17 mouse cellular contexts compared by ENCODE assay signal in genomic region chr9:23486725-23487378, GRCm38 (mm10).
DNase-seq lines count a peak whose midpoint lies in the region; ATAC-seq and TF ChIP-seq lines count a peak whose summit lies in the region.
"Had no signal": no experiment of that assay in that cellular context is flagged by ENCODE, and none has a peak within 500 bp of the region (broad histone marks: within the 10 kb centered on the region; RNA-seq: fewer than 3 reads in every experiment).

No protein-coding gene starts in this region.

- peak; percentile 25 for DNase-seq in limb, embryonic 14.5 days (ENCODE audit: low spot score)
- DNase-seq in limb, embryonic 10.5 days (ENCODE audit: low spot score) = no peak
- DNase-seq in heart, adult 11 months = no peak
- DNase-seq in yolk sac, embryonic 10.5 days (ENCODE audit: low spot score) = no peak
- DNase-seq in frontal cortex, postnatal 36 days (ENCODE audit: low spot score in 2 of 2) = no peak
- DNase-seq: adrenal gland, postnatal 36 days; cerebellum, postnatal 14 days; lung, adult 18-20 months; lung, postnatal 4 days; thymus, adult 18-20 months had no signal

- H3K27me3 ChIP-seq in limb, embryonic 14.5 days (ENCODE audit: control insufficient read depth, insufficient read depth, low read length) = no peaks in the 10 kb centered on the region
- no peaks in the 10 kb centered on the region for H3K27me3 ChIP-seq in limb, embryonic 10.5 days (ENCODE audit: low read depth, poor library complexity, severe bottlenecking)
- H3K27me3 ChIP-seq in forebrain, embryonic 16.5 days (replicated peaks; ENCODE audit: control insufficient read depth, insufficient read depth, low read length) = no peaks in the 10 kb centered on the region
- no peaks in the 10 kb centered on the region for H3K27me3 ChIP-seq in midbrain, embryonic 12.5 days
- H3K27me3 ChIP-seq: embryonic facial prominence, embryonic 15.5 days; heart, embryonic 15.5 days; kidney, embryonic 15.5 days; limb, embryonic 13.5 days had no signal

- H3K4me3 ChIP-seq in limb, embryonic 14.5 days (replicated peaks; ENCODE audit: low read length) = no peak overlapping the region
- H3K4me3 ChIP-seq in limb, embryonic 10.5 days = no peak overlapping the region
- no peak overlapping the region for H3K4me3 ChIP-seq in forebrain, embryonic 16.5 days (replicated peaks; ENCODE audit: low read length)
- no peak overlapping the region for H3K4me3 ChIP-seq in midbrain, embryonic 12.5 days
- H3K4me3 ChIP-seq: embryonic facial prominence, embryonic 15.5 days; heart, embryonic 15.5 days; kidney, embryonic 15.5 days; limb, embryonic 13.5 days had no signal

- H3K9me3 ChIP-seq in limb, embryonic 14.5 days (ENCODE audit: control insufficient read depth, low read length) = no peaks in the 10 kb centered on the region
- H3K9me3 ChIP-seq in limb, embryonic 10.5 days (replicated peaks) = no peaks in the 10 kb centered on the region
- no peaks in the 10 kb centered on the region for H3K9me3 ChIP-seq in forebrain, embryonic 16.5 days (ENCODE audit: control insufficient read depth, low read length)
- H3K9me3 ChIP-seq in midbrain, embryonic 12.5 days = no peaks in the 10 kb centered on the region
- H3K9me3 ChIP-seq: embryonic facial prominence, embryonic 15.5 days; heart, embryonic 15.5 days; kidney, embryonic 15.5 days; limb, embryonic 13.5 days had no signal

- ATAC-seq in limb, embryonic 14.5 days (ENCODE audit: low FRiP score, low read depth) = no peak
- ATAC-seq in forebrain, embryonic 16.5 days = peak; percentile 94
- ATAC-seq in midbrain, embryonic 12.5 days (ENCODE audit: low FRiP score, low read depth) = peak; percentile 87
- ATAC-seq: activated CD4-positive, CD25-positive, alpha-beta regulatory T cell, adult 4 months had no signal

- no peak overlapping the region for H3K9ac ChIP-seq in limb, embryonic 14.5 days (ENCODE audit: low read depth, low read length, severe bottlenecking)
- H3K9ac ChIP-seq in forebrain, embryonic 16.5 days (replicated peaks; ENCODE audit: low read depth, low read length) = no peak overlapping the region
- H3K9ac ChIP-seq in midbrain, embryonic 12.5 days (replicated peaks) = no peak overlapping the region
- H3K9ac ChIP-seq: embryonic facial prominence, embryonic 15.5 days; heart, embryonic 15.5 days; kidney, embryonic 15.5 days; limb, embryonic 13.5 days had no signal

- H3K36me3 ChIP-seq in limb, embryonic 14.5 days (ENCODE audit: control insufficient read depth, insufficient read depth, low read length) = no peaks in the 10 kb centered on the region
- no peaks in the 10 kb centered on the region for H3K36me3 ChIP-seq in limb, embryonic 10.5 days
- H3K36me3 ChIP-seq in forebrain, embryonic 16.5 days (ENCODE audit: control insufficient read depth, insufficient read depth) = no peaks in the 10 kb centered on the region
- H3K36me3 ChIP-seq in midbrain, embryonic 12.5 days = no peaks in the 10 kb centered on the region
- H3K36me3 ChIP-seq: embryonic facial prominence, embryonic 15.5 days; heart, embryonic 15.5 days; kidney, embryonic 15.5 days; limb, embryonic 13.5 days had no signal

- no peaks in the 10 kb centered on the region for H3K4me1 ChIP-seq in limb, embryonic 14.5 days (ENCODE audit: control insufficient read depth, insufficient read depth, low read length)
- H3K4me1 ChIP-seq in limb, embryonic 10.5 days = peaks cover 8% of the 10 kb centered on the region; the same call in 1 of the 2 replicates
- H3K4me1 ChIP-seq in forebrain, embryonic 16.5 days (replicated peaks; ENCODE audit: control insufficient read depth, insufficient read depth, low read length) = no peaks in the 10 kb centered on the region; the same call in 1 of the 2 replicates
- H3K4me1 ChIP-seq in midbrain, embryonic 12.5 days = peaks cover 14% of the 10 kb centered on the region
- H3K4me1 ChIP-seq: heart, embryonic 15.5 days; kidney, embryonic 15.5 days; limb, embryonic 13.5 days had no signal

- H3K4me2 ChIP-seq in limb, embryonic 14.5 days (replicated peaks; ENCODE audit: low read depth, low read length, severe bottlenecking) = no peak overlapping the region
- no peak overlapping the region for H3K4me2 ChIP-seq in forebrain, embryonic 16.5 days (ENCODE audit: low read length)
- no peak overlapping the region for H3K4me2 ChIP-seq in midbrain, embryonic 12.5 days (replicated peaks)
- H3K4me2 ChIP-seq: embryonic facial prominence, embryonic 15.5 days; heart, embryonic 15.5 days; kidney, embryonic 15.5 days; limb, embryonic 13.5 days had no signal

- H3K27ac ChIP-seq in limb, embryonic 14.5 days (replicated peaks; ENCODE audit: low read depth, low read length) = no peak overlapping the region
- H3K27ac ChIP-seq in limb, embryonic 10.5 days = no peak overlapping the region
- peak overlapping the region; percentile 26; the same call in 1 of the 2 replicates for H3K27ac ChIP-seq in forebrain, embryonic 16.5 days (ENCODE audit: low read length)
- no peak overlapping the region for H3K27ac ChIP-seq in midbrain, embryonic 12.5 days (replicated peaks)
- H3K27ac ChIP-seq: embryonic facial prominence, embryonic 15.5 days; heart, embryonic 15.5 days; kidney, embryonic 15.5 days; limb, embryonic 13.5 days had no signal

- WGBS in limb, embryonic 14.5 days = 30% methylated on average over 5 of the region's 5 CpGs
- WGBS in limb, embryonic 10.5 days = 38% methylated on average over 5 of the region's 5 CpGs
- WGBS in forebrain, embryonic 16.5 days = 6% methylated on average over 5 of the region's 5 CpGs
- WGBS in midbrain, embryonic 12.5 days = 24% methylated on average over 5 of the region's 5 CpGs

- TF ChIP-seq POLR2A in limb, embryonic 14.5 days (IDR thresholded peaks at IDR 0.05; ENCODE audit: borderline replicate concordance, extremely low read depth, insufficient read depth, insufficient read length) = no peak
